Mouse (Mus musculus): ENCODE data around the gene Blmh.

Gene Blmh

DNA sequence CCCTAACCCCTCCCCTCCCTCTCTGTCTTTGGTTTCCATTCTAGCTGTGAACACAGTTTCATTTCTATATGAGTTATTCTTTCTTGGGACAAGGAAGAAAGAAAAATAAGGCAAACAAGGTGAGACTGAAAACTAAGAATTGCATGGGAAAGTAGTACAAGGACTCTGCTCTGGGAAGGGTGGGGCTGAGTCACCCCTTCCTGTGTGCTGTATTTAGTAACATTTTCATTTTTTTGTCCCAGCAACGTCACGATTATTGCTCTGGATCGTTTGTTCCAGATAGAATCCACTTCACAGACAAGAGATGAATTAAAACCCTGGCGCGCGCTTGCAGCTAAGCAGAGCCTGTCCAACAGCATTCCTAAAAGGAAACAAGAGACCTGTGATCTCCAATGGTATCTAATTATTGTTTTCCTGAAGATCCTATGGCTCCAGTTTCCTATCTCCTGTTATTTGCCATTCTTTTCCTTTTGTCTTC, at the start of gene Blmh:
Gene Blmh, plus strand, starts transcription at position 51 of the 478 bp plus-strand sequence.
- in situ Hi-C loops (cut with MboI, MseI) = no loop called here

DNA sequence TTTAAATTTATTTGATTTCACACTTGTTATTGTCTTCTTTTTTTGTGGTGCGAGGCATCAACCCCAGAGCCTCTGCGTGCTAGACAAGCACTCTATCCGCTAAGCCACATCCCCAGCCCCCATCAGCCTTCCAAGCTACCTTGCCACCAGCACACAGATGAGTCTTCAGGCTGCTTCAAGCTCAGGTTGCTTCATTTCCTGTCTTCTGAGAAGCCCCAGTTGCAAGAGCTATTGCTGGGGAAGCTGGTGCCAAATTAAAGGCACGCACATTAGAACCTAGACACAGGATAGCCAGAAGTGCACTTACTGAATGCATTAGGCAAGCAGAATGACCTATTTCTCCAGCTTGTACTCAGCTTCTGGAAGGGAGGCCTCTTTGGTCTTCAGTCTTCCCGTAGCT, 44.8 kb upstream of the Blmh start:
- in situ Hi-C loops (cut with MboI, MseI) = no loop called here

DNA sequence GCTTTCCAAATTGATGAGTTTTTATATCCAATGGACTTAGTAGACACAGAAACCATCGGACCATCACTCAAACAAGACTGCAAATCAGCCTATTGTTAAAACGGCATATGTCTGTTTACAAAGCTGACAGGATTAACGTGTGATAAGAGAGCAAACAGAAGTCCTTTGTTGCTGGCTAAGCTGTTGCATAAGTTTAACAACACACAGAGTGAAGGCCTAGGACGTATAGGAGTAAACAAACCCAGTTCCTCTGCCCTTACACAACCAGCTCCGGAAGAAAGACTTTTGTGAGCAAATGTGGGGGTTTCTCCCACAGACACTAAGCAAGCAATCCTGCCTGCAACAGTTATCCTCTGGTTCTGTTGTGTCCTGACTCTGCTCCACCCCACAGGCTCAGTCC, 40.2 kb upstream of the Blmh start:
- in situ Hi-C loops (cut with MboI, MseI) = no loop called here

DNA sequence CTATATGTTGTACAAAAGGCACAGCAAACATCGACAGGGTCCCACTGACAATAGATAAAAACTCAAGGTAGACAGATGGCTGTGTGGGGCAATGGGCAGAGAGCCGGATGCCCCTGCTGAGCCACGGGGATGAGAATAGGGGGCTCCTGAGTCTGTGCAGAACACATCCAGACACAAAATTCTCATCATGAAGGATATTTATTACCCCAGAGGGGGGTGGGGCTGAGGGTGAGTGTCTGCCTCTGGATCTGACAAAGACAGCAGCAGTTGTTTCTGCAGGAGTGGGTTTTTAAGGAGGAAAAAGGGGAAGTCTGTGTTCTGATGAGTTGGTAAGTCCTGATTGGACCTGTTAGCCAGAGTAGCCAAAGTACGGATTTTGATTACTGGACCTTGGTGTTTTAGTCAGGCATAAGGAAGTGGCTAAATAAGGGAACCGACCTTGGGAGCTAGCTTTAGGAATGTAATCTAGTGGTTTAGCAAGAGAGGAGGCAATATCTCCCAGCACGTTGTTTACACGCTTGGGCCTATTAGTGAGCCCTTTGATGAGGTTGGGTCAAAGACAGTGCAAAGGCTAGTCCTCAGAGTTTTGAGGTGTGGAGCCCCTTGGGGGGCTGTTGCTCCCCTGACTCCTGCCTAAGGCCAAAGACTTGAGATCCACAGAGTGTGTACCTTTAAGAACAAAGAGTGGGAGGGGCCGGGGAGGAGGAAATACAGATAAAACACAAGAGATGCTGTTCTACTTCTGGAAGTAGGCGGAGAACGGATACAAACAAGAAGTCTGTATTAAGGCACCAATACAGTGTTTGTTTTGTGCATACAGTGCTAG, 35.1 kb upstream of the Blmh start:
- in situ Hi-C loops (cut with MboI, MseI) = loop anchor here (10.0 kb wide), 1 partner anchor 105 kb away; no protein-coding TSS in a partner anchor

DNA sequence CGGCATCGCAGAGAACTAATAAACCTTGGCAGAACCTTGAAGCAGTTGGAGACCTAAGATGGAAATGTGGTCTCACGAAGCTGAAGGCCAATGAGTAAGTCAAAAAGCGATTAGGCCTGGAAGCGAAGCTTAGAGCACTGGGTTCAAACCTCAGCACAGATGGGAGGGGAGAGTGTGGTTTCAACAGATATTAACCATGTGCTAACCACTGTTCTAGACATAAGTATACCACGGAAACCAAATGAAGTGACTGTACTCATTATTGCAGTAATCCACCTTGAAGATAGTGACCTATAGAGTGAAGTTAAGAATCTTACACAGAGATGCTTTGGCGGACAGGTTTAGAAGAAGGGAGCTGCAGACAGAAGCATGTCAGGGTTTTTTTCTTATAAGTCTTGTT, 33.4 kb upstream of the Blmh start:
- in situ Hi-C loops (cut with MboI, MseI) = loop anchor here (10.0 kb wide), 1 partner anchor 106 kb away; no protein-coding TSS in a partner anchor

DNA sequence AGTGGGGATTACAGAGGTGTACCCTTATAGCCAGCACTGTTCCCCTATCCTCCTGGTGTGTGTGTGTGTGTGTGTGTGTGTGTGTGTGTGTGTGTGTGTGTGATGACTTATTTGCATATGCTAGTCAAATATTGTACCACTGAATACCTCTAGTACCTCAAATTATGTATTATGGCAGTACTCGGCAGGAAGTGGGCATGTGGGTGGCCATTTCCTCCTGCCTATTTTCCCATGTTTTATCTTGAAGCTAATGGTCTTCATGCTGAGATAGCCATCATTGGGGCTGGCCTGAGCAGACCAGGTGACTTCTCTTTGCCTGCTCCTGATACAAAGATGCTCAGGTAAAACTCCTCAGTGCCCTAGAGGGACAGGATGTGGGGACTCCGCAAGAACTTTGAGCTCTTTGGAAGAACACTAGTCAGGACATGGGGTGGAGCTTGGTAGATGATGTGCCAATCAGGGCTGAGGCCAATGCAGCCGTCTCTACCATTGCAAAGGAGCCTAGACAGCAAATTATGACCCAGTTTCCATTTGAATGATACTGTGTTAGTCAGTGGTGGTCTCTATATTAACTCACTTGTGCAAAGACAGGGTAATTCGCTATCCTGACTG, 32.8 kb upstream of the Blmh start:
- in situ Hi-C loops (cut with MboI, MseI) = loop anchor here (10.0 kb wide), 1 partner anchor 107 kb away; no protein-coding TSS in a partner anchor

DNA sequence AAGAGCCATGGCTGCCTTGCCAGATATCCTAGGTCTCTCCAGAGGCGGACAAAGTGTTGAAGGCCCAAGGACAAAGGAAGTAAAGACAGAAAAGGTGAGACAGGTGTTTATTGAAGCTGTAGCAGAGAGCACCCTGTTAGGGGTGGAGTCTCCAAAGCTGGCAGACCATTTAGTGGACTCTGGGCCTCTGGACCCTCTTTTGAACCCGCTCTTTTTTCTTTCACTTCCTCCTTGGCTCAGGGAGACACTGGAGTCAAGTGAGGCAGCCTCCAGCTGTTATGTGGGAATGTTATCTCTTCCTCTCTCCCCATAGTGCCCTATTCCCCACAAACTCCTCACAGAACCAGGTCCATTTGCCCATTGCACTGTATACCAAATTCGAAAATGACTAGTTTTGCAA, 31.6 kb upstream of the Blmh start:
- in situ Hi-C loops (cut with MboI, MseI) = loop anchor here (10.0 kb wide), 1 partner anchor 108 kb away; no protein-coding TSS in a partner anchor

DNA sequence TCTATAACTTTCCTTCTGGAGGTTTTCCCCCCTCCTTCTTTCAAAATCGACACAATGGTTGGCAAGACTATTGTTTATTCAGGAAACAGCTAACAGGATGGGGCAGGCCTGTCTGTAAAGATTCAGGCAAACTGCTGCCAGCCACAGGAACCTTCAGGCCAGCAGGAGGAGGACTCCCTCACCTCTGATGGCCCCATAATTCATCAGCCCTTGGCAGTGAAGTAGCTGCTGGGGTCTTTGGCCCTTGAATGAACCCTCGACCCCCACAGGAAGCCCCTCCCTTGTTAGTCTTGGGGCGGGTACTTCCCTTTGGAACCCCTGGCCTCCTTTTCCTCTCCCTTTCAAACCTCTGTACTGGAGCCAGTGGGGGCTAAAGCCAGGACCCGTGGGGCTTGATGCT, 31.0 kb upstream of the Blmh start:
- in situ Hi-C loops (cut with MboI, MseI) = loop anchor here (10.0 kb wide), 1 partner anchor 109 kb away; no protein-coding TSS in a partner anchor

DNA sequence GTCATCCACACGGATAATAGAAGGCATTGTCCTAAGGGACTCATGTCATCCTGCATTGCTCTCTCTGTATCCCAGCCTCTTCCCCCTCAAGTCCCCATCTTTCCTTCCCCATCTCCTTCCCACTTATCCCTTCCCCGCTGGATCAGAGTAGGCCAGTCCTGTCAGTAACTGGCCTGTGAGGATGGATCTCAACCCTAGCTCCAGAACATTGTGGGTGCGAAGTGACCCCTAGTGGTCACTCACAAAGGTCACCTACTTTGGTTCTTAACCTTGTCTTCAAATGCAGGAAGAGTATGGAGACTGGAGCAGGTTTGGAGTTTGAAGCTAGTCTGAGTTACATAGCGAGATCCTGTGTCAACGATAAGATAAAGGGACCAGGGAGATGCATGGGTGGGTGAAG, 30.4 kb upstream of the Blmh start:
- in situ Hi-C loops (cut with MboI, MseI) = loop anchor here (10.0 kb wide), 1 partner anchor 109 kb away; no protein-coding TSS in a partner anchor

DNA sequence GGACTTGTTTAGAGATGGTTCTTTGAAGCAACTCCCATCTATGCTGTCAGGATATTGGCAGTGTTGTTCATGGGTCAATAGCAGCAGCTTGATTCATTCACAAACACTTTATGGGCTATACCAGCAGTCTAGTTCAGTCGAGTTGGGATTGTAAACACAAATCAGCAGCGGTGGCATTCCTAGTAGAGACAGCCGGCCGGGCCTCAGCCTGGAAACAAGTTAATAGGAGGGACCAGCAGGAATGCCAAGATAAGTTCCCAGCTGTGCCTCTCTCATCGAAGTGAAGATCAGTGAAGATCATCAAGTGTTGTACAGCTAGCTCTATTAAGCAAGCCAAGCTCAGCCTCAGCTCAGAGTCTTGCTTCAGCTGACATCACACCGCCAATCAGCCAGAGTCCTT, 28.2 kb upstream of the Blmh start:
- in situ Hi-C loops (cut with MboI, MseI) = loop anchor here (10.0 kb wide), 1 partner anchor 112 kb away; no protein-coding TSS in a partner anchor

DNA sequence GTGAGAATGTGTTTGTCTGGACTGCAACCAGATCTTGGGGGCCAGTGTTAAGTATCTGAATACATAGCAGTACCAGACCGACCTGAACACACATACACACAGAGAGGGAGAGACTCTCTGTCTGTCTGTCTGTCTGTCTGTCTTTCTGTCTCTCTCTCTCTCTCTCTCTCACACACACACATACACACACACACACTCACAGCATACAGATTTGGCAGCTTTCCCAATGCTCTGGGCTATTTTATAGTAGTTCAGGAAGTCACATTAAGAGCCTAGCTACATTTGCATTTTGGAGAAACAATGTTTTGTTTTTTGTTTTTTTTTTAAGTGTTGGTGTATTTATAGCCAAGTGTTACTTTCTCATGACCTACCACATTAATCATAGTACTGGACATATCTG, 27.5 kb upstream of the Blmh start:
- in situ Hi-C loops (cut with MboI, MseI) = loop anchor here (10.0 kb wide), 1 partner anchor 112 kb away; no protein-coding TSS in a partner anchor

DNA sequence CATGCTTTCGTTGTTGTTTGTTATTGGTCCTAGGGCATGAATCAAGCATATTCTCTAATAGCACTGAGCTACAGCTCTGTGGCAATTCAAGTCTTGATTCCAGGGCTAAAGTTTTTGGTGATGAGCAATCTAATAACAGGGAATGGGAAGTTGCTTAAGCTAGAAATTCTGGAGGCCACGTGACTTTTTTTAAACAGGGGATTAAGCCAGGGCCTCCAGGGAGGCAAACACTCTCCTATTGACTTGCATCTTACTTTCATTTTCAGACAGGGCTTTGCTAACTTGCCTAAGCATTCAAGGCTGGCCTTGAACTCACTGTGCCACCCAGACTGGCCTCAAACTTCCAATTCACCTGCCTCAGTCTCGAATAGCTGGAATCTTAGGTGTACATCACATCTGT, 26.7 kb upstream of the Blmh start:
- in situ Hi-C loops (cut with MboI, MseI) = loop anchor here (10.0 kb wide), 1 partner anchor 113 kb away; no protein-coding TSS in a partner anchor

DNA sequence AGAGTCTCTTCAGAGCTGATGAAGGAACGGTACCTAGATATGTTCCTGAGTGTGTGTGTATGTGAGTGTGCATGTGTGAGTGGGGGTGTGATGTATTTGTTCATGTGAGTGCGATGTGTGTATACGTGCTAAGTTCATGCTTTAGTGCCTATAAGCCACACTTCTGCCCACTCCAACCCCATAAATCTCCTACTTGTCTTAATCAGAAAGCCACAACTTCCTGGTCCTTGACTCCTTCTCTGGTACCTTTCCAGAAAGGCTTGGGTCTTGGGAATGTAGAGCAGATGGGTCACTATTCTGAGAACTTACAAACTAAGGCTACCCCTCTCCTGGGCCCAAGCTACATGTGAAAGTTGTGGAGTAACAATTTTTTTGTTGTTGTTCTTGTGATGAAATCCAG, 25.9 kb upstream of the Blmh start:
- in situ Hi-C loops (cut with MboI, MseI) = loop anchor here (10.0 kb wide), 1 partner anchor 114 kb away; no protein-coding TSS in a partner anchor

DNA sequence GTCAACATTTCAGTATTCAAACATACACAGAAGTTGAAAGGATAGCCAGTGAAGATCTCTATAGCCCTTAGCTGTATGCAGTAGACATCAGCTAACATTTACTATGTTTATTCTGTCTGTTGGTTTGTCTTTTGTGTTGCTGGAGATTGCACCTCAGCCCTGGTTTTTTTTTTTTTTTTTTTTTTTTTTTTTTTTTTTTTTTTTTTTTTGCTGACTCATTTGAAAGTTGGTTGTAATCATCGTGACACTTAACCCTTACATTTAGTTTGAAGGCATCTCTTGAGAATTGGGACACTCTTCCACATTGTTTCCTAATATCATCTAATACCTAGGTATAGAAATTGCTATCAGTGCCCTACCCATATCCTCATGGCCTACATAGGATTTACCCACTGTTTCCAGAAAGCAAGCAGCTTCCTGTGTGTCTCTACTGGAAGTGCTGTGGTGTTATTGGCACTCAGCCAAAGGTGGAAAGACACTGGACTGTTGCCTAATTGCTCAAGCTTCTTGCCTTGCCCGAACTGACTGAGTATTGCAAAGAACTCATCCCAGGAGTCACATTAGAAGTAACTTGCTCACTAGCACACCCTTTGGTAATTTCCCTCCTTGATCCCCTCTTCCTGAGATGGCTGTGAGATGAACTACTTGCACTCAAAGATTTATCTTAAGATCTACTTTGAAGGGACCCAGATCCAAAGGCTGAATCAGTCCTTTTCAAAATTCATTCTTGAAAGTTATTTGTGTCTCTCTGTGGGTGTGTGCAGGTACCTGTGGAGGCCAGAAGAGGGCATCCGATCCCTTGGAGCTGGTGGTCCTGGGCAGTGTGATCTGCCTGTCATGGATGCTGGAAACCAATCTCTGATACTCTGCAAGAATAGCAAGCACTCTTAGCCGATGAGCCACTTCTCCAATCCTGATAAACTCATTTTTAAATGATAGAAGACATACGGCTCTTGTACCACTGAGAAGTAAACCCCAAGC, 24.6 kb upstream of the Blmh start:
- in situ Hi-C loops (cut with MboI, MseI) = loop anchor here (10.0 kb wide), 1 partner anchor 115 kb away; no protein-coding TSS in a partner anchor

DNA sequence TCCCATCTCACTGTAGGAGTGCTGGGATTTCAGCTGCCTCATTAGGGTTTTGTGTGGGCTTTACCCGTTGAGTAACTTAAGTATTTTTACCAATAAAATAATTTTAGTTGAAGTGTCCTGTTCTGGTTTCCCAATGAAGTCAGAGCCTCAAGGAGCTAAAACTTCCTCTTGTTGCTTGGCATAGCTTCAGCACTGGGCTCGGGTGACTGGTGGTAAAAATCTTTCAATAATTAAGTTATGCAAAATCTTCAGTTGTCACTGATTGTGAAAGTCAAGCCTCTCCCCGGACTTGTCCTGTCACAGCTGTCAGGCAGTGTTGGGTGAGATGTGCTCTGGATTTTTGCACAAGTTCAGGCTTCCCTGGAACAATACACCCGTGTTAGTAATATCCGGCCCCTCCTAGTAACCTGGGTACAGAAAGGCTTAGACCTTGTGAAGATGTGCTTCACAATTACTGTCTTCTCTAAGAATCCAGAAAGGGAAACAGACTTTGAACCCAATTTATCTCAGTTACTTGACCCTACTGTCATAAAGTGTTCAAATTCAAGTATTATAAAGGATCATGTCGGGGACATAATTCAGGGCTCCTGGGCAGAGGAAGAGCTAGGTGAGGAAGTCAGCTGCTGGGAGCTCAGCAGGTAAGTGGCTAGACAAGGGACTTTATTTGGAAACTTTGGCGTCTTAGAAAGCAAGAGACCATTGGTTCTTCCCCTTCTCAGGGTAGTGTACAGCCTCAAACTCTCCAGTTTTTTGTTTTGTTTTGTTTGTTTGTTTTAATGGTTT, 22.8 kb upstream of the Blmh start, which contains the start of gene Tmigd1:
Gene Tmigd1, plus strand, starts transcription at position 581 of the 783 bp plus-strand sequence.
- in situ Hi-C loops (cut with MboI, MseI) = no loop called here

DNA sequence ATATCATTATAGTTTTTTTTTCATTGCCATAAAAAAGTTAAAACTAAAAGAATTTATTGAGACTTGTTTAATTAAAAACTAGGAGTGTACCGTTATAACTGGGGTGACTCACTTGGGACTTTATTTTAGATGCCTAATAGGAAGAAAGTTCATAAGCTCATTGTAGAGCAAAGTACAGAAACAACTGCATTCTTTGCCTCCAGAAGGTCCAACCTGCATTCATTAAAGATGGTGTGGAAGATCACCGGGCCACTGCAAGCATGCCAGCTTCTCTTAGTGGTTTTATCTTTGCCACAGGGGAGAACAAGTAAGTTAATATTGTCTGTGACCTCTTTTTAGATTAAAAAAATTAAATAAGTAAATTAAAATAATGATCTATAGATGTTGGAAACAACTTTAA, 20.3 kb upstream of the Blmh start:
- in situ Hi-C loops (cut with MboI, MseI) = no loop called here

DNA sequence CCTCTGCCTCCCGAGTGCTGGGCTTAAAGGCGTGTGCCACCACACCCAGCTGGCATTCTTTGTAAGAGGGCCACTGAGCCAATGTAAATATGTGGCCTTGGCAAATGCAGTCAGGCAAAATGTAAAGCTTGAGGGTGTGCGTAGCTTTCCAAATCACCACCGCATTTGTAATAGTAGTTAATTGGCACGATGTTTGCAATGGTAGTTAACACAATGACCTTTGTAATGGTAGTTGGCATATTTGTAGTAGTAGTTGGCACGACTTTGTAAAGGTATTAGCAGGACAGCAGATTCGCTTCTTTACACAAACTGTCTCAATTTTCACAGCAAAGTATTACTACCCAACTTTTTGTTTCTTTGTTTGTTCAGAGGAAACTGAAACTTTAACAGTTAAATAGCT, 16.0 kb upstream of the Blmh start:
- in situ Hi-C loops (cut with MboI, MseI) = no loop called here

DNA sequence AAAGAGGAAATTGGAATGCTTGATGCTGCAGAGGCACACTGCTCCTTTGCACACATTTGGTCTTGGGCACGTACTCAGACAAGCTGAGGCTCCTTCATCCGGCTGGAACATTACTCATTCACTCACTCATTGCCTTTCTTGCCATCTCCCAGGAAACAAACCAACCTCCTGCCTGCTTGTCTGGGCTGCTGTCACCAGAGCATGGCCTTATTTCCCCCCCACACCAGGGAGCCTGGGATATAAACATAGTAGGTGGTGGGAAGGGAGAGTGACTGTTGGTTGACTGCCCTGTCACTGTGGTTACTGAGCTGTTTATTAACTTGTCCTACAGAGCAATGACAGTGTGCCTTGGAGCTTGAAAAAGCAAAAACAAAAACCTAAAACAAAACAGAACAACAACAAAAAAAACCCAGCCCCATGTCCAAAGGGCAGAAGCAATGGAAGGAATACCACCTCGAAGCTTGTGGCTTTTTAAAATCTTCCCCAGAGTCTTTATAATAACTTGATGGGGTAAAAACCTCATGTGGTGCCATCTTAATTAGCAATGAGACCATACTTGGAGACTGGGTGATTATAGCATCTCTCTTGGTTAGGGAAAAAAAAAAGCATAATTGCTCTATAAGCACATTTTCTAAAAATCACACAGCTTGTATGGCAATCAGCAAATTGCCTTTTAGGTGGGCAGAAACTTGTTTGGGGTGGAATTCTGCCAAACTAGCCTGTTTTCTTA, 13.1 kb upstream of the Blmh start:
- in situ Hi-C loops (cut with MboI, MseI) = no loop called here

DNA sequence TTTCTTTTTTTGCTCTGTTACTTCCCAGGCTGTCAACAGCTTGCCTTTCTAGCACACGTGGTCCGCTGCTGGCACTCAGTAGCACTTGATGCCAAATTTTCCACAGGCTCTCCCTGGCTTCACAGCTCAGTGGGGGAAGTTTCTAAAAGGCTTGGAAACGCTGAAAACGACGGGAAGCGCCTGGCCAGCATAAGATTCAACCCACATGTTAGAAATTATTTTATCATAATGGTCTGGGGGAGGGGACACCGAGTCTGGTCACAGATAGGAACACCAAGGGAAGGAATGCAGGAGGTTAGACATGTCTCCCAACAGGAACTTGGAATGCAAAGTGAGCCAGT, 12.6 kb upstream of the Blmh start:
- in situ Hi-C loops (cut with MboI, MseI) = no loop called here

DNA sequence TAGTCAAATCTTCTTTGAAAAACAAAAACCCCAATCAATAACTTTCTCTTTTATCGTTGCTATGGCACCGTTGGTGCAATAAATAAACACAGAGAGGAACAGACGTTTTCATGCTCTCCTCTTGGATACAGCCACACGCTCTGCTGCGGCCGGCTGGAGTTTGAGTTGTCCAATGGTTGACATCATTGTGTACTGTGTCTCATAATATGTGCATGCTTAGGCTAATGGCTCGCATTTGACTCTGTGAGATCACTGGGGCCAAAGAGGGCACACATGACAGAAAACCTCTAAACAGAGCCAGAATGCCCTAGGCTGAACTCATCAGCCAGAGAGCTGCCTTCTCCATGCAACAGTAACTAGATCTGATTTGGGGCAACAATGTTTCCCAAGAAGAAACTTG, 10.2 kb upstream of the Blmh start:
- in situ Hi-C loops (cut with MboI, MseI) = no loop called here

All from regulatory T cell (primary cell).